Mouse (Mus musculus): ENCODE data around the gene Olfr961. TPM values are rescaled to one million over a fixed set of nuclear protein-coding genes. Genes with fewer than 3 reads are reported as not detected.

The Olfr961 gene
- polyA plus RNA-seq (2011; ENCODE audit: insufficient read depth, insufficient read length, low read depth, missing spikeins) = not detected in 2 replicates

DNA sequence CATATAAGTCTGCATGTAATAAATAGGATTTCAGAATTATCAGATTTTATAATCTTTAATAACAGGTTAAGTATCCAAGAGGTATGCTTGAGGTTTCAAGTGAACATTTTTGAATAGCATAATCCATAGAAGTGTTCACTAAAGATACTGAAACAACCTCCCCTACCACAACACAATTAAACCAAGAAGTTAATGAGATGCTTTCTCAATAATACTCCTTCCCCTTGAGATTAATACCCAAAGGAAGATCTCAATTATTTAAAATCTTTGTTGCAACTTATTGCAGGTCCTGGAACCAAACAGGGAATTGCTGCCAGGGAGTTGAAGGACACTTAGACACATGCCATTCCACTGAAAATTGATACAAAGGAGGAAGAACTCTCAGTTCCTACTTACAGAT, at the start of gene Olfr961:
Olfr961 (plus strand) TSS at position 301 of the 400 bp plus-strand sequence.
- H3K27ac ChIP-seq (ENCODE audit: insufficient read depth, low read length) = no peak within 1 kb of the TSS
- no peaks in the 10 kb centered on the region for H3K4me1 ChIP-seq (ENCODE audit: control insufficient read depth, insufficient read depth, low read length)
- no peaks in the 10 kb centered on the region for H3K27me3 ChIP-seq (ENCODE audit: control insufficient read depth, insufficient read depth, low read length, poor library complexity, severe bottlenecking)
- no peak within 1 kb of the TSS for H3K9ac ChIP-seq (ENCODE audit: low read depth, poor library complexity, severe bottlenecking)
- H3K4me3 ChIP-seq (ENCODE audit: low read depth, low read length) = no peak within 1 kb of the TSS
- no peaks in the 10 kb centered on the region for H3K36me3 ChIP-seq (ENCODE audit: control insufficient read depth, insufficient read depth, low read length, poor library complexity, severe bottlenecking)
- TF ChIP-seq EP300 (IDR thresholded peaks at IDR 0.05; ENCODE audit: insufficient read depth, low read depth, low read length) = no peak
- TF ChIP-seq POLR2A (IDR thresholded peaks at IDR 0.05; ENCODE audit: insufficient read depth, low read length) = no peak
- no peak for TF ChIP-seq CTCF (IDR thresholded peaks at IDR 0.05; ENCODE audit: low read depth, low read length)
- no peaks in the 10 kb centered on the region for H3K9me3 ChIP-seq (replicated peaks; ENCODE audit: control insufficient read depth, insufficient read depth, low read length, poor library complexity, severe bottlenecking)

DNA sequence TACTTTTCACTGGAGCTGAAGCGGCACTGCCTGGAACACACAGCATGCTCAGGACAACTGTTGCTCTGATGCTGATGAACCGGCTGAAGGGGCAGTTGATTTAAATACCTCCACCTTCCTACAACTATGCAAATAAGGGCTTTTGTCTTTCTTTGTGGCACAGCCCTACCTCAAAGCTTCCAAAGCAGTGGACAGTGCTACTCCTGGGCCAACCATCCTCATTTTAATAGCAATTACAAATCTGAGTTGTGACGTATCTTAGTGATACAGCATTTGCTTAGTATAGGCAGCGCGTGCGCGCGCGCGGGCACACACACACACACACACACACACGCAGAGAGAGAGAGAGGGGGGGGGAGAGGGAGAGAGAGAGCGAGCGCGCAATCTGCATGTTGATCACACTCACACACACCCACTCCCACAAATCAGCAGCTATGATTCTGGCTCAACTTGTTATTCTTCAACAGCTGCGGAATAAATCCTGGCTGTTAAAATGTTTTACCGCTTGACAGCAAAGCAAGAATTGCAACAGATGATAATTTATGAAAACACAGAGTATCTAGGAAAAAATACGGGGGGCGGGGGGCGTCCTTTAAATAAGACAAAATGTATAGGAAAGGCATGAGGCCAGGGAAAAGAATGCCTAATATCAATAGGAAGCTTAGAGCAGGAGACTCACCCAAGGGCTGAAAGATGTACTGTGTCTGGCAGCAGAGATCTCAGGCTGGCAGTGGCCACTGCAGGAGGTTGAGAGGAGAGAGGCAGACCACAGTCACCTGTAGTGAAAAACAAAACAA, 42.2 kb upstream of the Olfr961 start:
- TF ChIP-seq POLR2A (IDR thresholded peaks at IDR 0.05; ENCODE audit: insufficient read depth, low read length) (no peak), CTCF (IDR thresholded peaks at IDR 0.05; ENCODE audit: low read depth, low read length) (no peak), EP300 (IDR thresholded peaks at IDR 0.05; ENCODE audit: insufficient read depth, low read depth, low read length) (0 out of 2 replicates have a peak, but pooled peaks have one; percentile 4)
- H3K4me3 ChIP-seq (ENCODE audit: low read depth, low read length) = peak overlapping the region; percentile 14; the same call in 1 of the 2 replicates
- no peaks in the 10 kb centered on the region for H3K36me3 ChIP-seq (ENCODE audit: control insufficient read depth, insufficient read depth, low read length, poor library complexity, severe bottlenecking)
- no peak overlapping the region for H3K9ac ChIP-seq (ENCODE audit: low read depth, poor library complexity, severe bottlenecking)
- H3K4me1 ChIP-seq (ENCODE audit: control insufficient read depth, insufficient read depth, low read length) = peaks cover 4% of the 10 kb centered on the region
- no peaks in the 10 kb centered on the region; the same call in 1 of the 2 replicates for H3K27me3 ChIP-seq (ENCODE audit: control insufficient read depth, insufficient read depth, low read length, poor library complexity, severe bottlenecking)
- no peaks in the 10 kb centered on the region for H3K9me3 ChIP-seq (replicated peaks; ENCODE audit: control insufficient read depth, insufficient read depth, low read length, poor library complexity, severe bottlenecking)
- no peak overlapping the region for H3K27ac ChIP-seq (ENCODE audit: insufficient read depth, low read length)

DNA sequence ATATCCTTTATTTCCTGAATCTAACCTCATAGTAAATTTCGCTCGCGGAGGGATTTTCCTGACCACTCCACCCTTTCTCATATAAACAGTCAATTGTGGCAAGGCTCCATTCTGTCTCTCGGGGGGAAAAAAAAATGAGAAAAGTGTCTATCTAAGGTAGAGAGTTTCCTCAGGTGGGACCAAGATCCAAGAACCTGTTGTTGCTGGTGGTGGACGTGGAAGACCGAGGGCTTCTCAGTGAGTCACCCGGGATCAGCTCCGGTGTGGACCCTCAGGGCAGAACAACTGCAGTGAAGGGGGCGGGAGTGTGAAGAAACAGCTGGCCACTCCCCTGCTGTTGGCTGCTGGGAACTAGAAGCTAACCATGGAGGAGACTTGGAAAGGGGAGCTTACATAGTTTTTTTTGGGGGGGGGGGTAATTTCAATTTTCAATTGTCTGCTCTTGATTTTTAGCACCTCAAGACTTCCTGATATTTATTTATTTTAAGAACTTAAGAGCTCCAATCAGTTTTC, 41.5 kb upstream of the Olfr961 start:
- Histone ChIP-seq H3K27me3 (ENCODE audit: control insufficient read depth, insufficient read depth, low read length, poor library complexity, severe bottlenecking) (no peaks in the 10 kb centered on the region; the same call in 1 of the 2 replicates), H3K4me3 (ENCODE audit: low read depth, low read length) (no peak overlapping the region), H3K4me1 (ENCODE audit: control insufficient read depth, insufficient read depth, low read length) (peaks cover 4% of the 10 kb centered on the region), H3K9me3 (replicated peaks; ENCODE audit: control insufficient read depth, insufficient read depth, low read length, poor library complexity, severe bottlenecking) (no peaks in the 10 kb centered on the region), H3K36me3 (ENCODE audit: control insufficient read depth, insufficient read depth, low read length, poor library complexity, severe bottlenecking) (no peaks in the 10 kb centered on the region), H3K9ac (ENCODE audit: low read depth, poor library complexity, severe bottlenecking) (no peak overlapping the region), H3K27ac (ENCODE audit: insufficient read depth, low read length) (no peak overlapping the region)
- TF ChIP-seq POLR2A (IDR thresholded peaks at IDR 0.05; ENCODE audit: insufficient read depth, low read length) (no peak), CTCF (IDR thresholded peaks at IDR 0.05; ENCODE audit: low read depth, low read length) (no peak), EP300 (IDR thresholded peaks at IDR 0.05; ENCODE audit: insufficient read depth, low read depth, low read length) (no peak)

DNA sequence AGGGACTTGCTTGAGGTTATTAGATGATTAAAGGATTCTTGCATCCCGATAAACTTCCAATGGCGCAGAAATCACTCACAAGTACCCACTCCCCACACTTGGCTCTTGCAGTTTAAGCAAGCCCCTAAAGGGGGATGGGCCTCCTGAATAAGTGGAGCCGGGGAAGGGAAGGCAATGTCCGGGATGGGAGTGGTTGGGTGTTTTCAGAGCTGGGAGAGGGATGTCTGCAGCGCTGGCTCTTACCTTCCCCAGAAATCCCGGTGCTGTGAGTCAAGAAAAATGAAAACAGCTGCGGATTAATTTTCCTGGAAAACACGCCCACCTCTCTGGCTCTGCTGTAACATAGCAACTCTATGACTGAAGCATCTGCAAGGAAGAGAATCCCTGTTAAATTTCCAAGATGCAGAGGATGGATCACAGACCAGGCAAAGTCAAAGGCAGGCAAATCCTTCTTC, 40.9 kb upstream of the Olfr961 start, which contains the start of gene AW551984:
AW551984 (minus strand) TSS at position 405 of the 455 bp plus-strand sequence.
- Histone ChIP-seq H3K27me3 (ENCODE audit: control insufficient read depth, insufficient read depth, low read length, poor library complexity, severe bottlenecking) (no peaks in the 10 kb centered on the region; the same call in 1 of the 2 replicates), H3K4me3 (ENCODE audit: low read depth, low read length) (0 out of 2 replicates have a peak within 1 kb of the TSS, but pooled peaks have one; percentile 6), H3K9me3 (replicated peaks; ENCODE audit: control insufficient read depth, insufficient read depth, low read length, poor library complexity, severe bottlenecking) (no peaks in the 10 kb centered on the region), H3K9ac (ENCODE audit: low read depth, poor library complexity, severe bottlenecking) (no peak within 1 kb of the TSS), H3K36me3 (ENCODE audit: control insufficient read depth, insufficient read depth, low read length, poor library complexity, severe bottlenecking) (no peaks in the 10 kb centered on the region), H3K27ac (ENCODE audit: insufficient read depth, low read length) (no peak within 1 kb of the TSS), H3K4me1 (ENCODE audit: control insufficient read depth, insufficient read depth, low read length) (peaks cover 4% of the 10 kb centered on the region)
- TF ChIP-seq CTCF (IDR thresholded peaks at IDR 0.05; ENCODE audit: low read depth, low read length) = no peak
- no peak for TF ChIP-seq EP300 (IDR thresholded peaks at IDR 0.05; ENCODE audit: insufficient read depth, low read depth, low read length)
- TF ChIP-seq POLR2A (IDR thresholded peaks at IDR 0.05; ENCODE audit: insufficient read depth, low read length) = no peak

DNA sequence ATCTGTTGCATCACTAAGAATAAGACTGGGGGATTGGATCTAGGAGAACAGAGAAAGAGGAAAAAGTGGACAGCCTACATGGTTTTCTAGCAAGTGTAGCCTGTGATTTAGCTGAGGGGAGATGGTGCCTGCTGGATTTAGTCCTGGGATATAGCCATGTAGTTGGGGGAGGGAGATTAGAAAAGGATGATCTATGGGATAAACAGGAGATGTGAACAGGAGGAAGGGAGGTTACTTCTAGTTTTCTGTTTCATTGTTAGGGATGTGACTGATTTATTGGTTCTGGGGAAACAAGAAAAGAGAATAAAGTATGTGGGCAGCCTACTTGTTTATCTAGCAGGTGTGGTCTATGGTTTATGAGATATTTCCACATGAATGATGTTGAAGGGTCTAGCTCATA, 36.4 kb upstream of the Olfr961 start:
- Histone ChIP-seq H3K4me1 (ENCODE audit: control insufficient read depth, insufficient read depth, low read length) (peaks cover 1% of the 10 kb centered on the region), H3K9me3 (replicated peaks; ENCODE audit: control insufficient read depth, insufficient read depth, low read length, poor library complexity, severe bottlenecking) (no peaks in the 10 kb centered on the region), H3K27me3 (ENCODE audit: control insufficient read depth, insufficient read depth, low read length, poor library complexity, severe bottlenecking) (no peaks in the 10 kb centered on the region), H3K9ac (ENCODE audit: low read depth, poor library complexity, severe bottlenecking) (no peak overlapping the region), H3K4me3 (ENCODE audit: low read depth, low read length) (no peak overlapping the region), H3K36me3 (ENCODE audit: control insufficient read depth, insufficient read depth, low read length, poor library complexity, severe bottlenecking) (no peaks in the 10 kb centered on the region), H3K27ac (ENCODE audit: insufficient read depth, low read length) (no peak overlapping the region)
- TF ChIP-seq EP300 (IDR thresholded peaks at IDR 0.05; ENCODE audit: insufficient read depth, low read depth, low read length) = no peak
- TF ChIP-seq POLR2A (IDR thresholded peaks at IDR 0.05; ENCODE audit: insufficient read depth, low read length) = no peak
- TF ChIP-seq CTCF (IDR thresholded peaks at IDR 0.05; ENCODE audit: low read depth, low read length) = no peak

Measured in ES-Bruce4 (cell line).